Comparison of ENCODE assay signal across 30 mouse cellular contexts in genomic region chr17:70643211-70643610, GRCm38 (mm10).
DNase-seq lines count a peak whose midpoint lies in the region; ATAC-seq and TF ChIP-seq lines count a peak whose summit lies in the region.
"Had no signal": no experiment of that assay in that cellular context is flagged by ENCODE, and none has a peak within 500 bp of the region (broad histone marks: within the 10 kb centered on the region; RNA-seq: fewer than 3 reads in every experiment).

No protein-coding gene starts in this region.

- no peaks in the 10 kb centered on the region for H3K9me3 ChIP-seq in forebrain, postnatal 0 days (ENCODE audit: low read length)
- no peaks in the 10 kb centered on the region; the same call in 1 of the 2 replicates for H3K9me3 ChIP-seq in forebrain, embryonic 13.5 days (replicated peaks)
- no peaks in the 10 kb centered on the region for H3K9me3 ChIP-seq in lung, embryonic 14.5 days (ENCODE audit: low read depth, low read length)
- H3K9me3 ChIP-seq: embryonic facial prominence, embryonic 13.5 days; hindbrain, embryonic 13.5 days; kidney, embryonic 15.5 days; midbrain, embryonic 10.5 days; neural tube, embryonic 12.5 days had no signal

- peak; percentile 27; the same call in 1 of the 2 replicates for TF ChIP-seq CTCF in forebrain, postnatal 0 days (IDR thresholded peaks at IDR 0.05; ENCODE audit: low read depth)
- TF ChIP-seq CTCF in kidney, adult 2 months (conservative IDR thresholded peaks at IDR 0.05; ENCODE audit: insufficient read depth, insufficient read length, low read depth, low read length): 0 out of 2 replicates have a peak, but pooled peaks have one; percentile 10
- peak; percentile 30; the same call in 1 of the 2 replicates for TF ChIP-seq CTCF in lung, embryonic 14.5 days (IDR thresholded peaks at IDR 0.05; ENCODE audit: low read depth)
- no peak for TF ChIP-seq CTCF in lung, adult 2 months (IDR thresholded peaks at IDR 0.05; ENCODE audit: insufficient read depth, low read length)
- TF ChIP-seq CTCF in cortical plate, adult 2 months (IDR thresholded peaks at IDR 0.05; ENCODE audit: extremely low read depth, insufficient read depth, low read length): peak; percentile 6; the same call in 1 of the 2 replicates

- no peak overlapping the region for H3K4me2 ChIP-seq in forebrain, postnatal 0 days (ENCODE audit: low read depth)
- H3K4me2 ChIP-seq in forebrain, embryonic 13.5 days: no peak overlapping the region
- no peak overlapping the region for H3K4me2 ChIP-seq in lung, embryonic 14.5 days
- H3K4me2 ChIP-seq: embryonic facial prominence, embryonic 13.5 days; hindbrain, embryonic 13.5 days; kidney, embryonic 15.5 days; liver, embryonic 11.5 days; neural tube, embryonic 12.5 days had no signal

- no peak for DNase-seq in forebrain, postnatal 0 days
- no peak for DNase-seq in kidney, adult 2 months
- DNase-seq in kidney, adult 18-20 months: no peak
- no peak for DNase-seq in lung, embryonic 14.5 days
- DNase-seq in lung, adult 2 months: no peak
- DNase-seq in frontal cortex, postnatal 25 days (ENCODE audit: low spot score in 2 of 2): no peak
- DNase-seq: adrenal gland, adult 2 months; cerebellum, adult 8-10 months; gastrocnemius, postnatal 14 days; heart, postnatal 36 days; kidney, postnatal 36 days; layer of hippocampus, postnatal 36 days; lung, postnatal 10 days; right cerebral cortex, adult 18-20 months; spleen, adult 18-20 months; thymus, adult 18-20 months; thymus, postnatal 25 days had no signal

- ATAC-seq in forebrain, postnatal 0 days: no peak
- ATAC-seq in forebrain, embryonic 13.5 days: no peak
- no peak for ATAC-seq in lung, embryonic 14.5 days (ENCODE audit: insufficient read depth)
- ATAC-seq: forebrain, embryonic 16.5 days; midbrain, embryonic 16.5 days had no signal

- WGBS in forebrain, postnatal 0 days: 100% methylated on average over 1 of the region's 1 CpGs
- WGBS in forebrain, embryonic 13.5 days: 79% methylated on average over 1 of the region's 1 CpGs
- WGBS in kidney, adult 2 months: 83% methylated on average over 1 of the region's 1 CpGs
- WGBS in lung, embryonic 14.5 days: 76% methylated on average over 1 of the region's 1 CpGs
- 73% methylated on average over 1 of the region's 1 CpGs for WGBS in lung, adult 2 months

- no peak for TF ChIP-seq POLR2A in kidney, adult 2 months (IDR thresholded peaks at IDR 0.05; ENCODE audit: low read depth, low read length)
- TF ChIP-seq POLR2A in lung, adult 2 months (IDR thresholded peaks at IDR 0.05; ENCODE audit: borderline replicate concordance, extremely low read depth, low read depth, low read length): no peak
- TF ChIP-seq POLR2A in cortical plate, adult 2 months (IDR thresholded peaks at IDR 0.05; ENCODE audit: extremely low read depth, insufficient read depth, low read length): no peak

- H3K4me3 ChIP-seq in forebrain, postnatal 0 days (ENCODE audit: low read depth, low read length): no peak overlapping the region
- H3K4me3 ChIP-seq in forebrain, embryonic 13.5 days: no peak overlapping the region
- no peak overlapping the region for H3K4me3 ChIP-seq in kidney, adult 2 months (ENCODE audit: insufficient read depth, low read depth, low read length)
- H3K4me3 ChIP-seq in lung, embryonic 14.5 days (ENCODE audit: low read depth, low read length): no peak overlapping the region
- no peak overlapping the region for H3K4me3 ChIP-seq in lung, adult 2 months (replicated peaks; ENCODE audit: extremely low read depth, low read depth, low read length)
- H3K4me3 ChIP-seq in cortical plate, adult 2 months (ENCODE audit: insufficient read depth, low read length): no peak overlapping the region
- H3K4me3 ChIP-seq: embryonic facial prominence, embryonic 13.5 days; forebrain, embryonic 10.5 days; heart, embryonic 10.5 days; hindbrain, embryonic 13.5 days; kidney, embryonic 15.5 days; midbrain, embryonic 10.5 days; myocyte; neural tube, embryonic 12.5 days had no signal

- H3K36me3 ChIP-seq in forebrain, postnatal 0 days (ENCODE audit: insufficient read depth): no peaks in the 10 kb centered on the region
- no peaks in the 10 kb centered on the region for H3K36me3 ChIP-seq in forebrain, embryonic 13.5 days (ENCODE audit: poor library complexity, severe bottlenecking)
- no peaks in the 10 kb centered on the region for H3K36me3 ChIP-seq in kidney, adult 2 months (ENCODE audit: control insufficient read depth, insufficient read depth, low read length)
- H3K36me3 ChIP-seq in lung, embryonic 14.5 days (ENCODE audit: insufficient read depth): no peaks in the 10 kb centered on the region
- H3K36me3 ChIP-seq: embryonic facial prominence, embryonic 13.5 days; forebrain, embryonic 10.5 days; heart, embryonic 10.5 days; hindbrain, embryonic 13.5 days; kidney, embryonic 15.5 days; midbrain, embryonic 10.5 days; neural tube, embryonic 12.5 days had no signal

- H3K4me1 ChIP-seq in forebrain, postnatal 0 days (ENCODE audit: insufficient read depth): no peaks in the 10 kb centered on the region
- H3K4me1 ChIP-seq in forebrain, embryonic 13.5 days: no peaks in the 10 kb centered on the region
- no peaks in the 10 kb centered on the region for H3K4me1 ChIP-seq in kidney, adult 2 months (ENCODE audit: control insufficient read depth, insufficient read depth, low read length)
- no peaks in the 10 kb centered on the region for H3K4me1 ChIP-seq in lung, embryonic 14.5 days (ENCODE audit: insufficient read depth)
- H3K4me1 ChIP-seq in lung, adult 2 months (ENCODE audit: control insufficient read depth, insufficient read depth, low read length): no peaks in the 10 kb centered on the region
- 0 out of 2 replicates have a peak, but pooled peaks cover 2% of the 10 kb centered on the region for H3K4me1 ChIP-seq in cortical plate, adult 2 months (ENCODE audit: control insufficient read depth, insufficient read depth, low read length)
- H3K4me1 ChIP-seq: embryonic facial prominence, embryonic 13.5 days; heart, embryonic 10.5 days; hindbrain, embryonic 13.5 days; kidney, embryonic 15.5 days; neural tube, embryonic 12.5 days had no signal

- H3K9ac ChIP-seq in forebrain, postnatal 0 days: no peak overlapping the region
- H3K9ac ChIP-seq in forebrain, embryonic 13.5 days: no peak overlapping the region
- no peak overlapping the region for H3K9ac ChIP-seq in lung, embryonic 14.5 days
- H3K9ac ChIP-seq: embryonic facial prominence, embryonic 13.5 days; hindbrain, embryonic 13.5 days; kidney, embryonic 15.5 days; neural tube, embryonic 12.5 days had no signal

- no peaks in the 10 kb centered on the region for H3K27me3 ChIP-seq in forebrain, postnatal 0 days (ENCODE audit: insufficient read depth, low read length)
- H3K27me3 ChIP-seq in forebrain, embryonic 13.5 days: no peaks in the 10 kb centered on the region
- no peaks in the 10 kb centered on the region for H3K27me3 ChIP-seq in kidney, adult 2 months (replicated peaks; ENCODE audit: control insufficient read depth, insufficient read depth, low read length)
- H3K27me3 ChIP-seq in lung, embryonic 14.5 days (ENCODE audit: insufficient read depth, low read length): no peaks in the 10 kb centered on the region
- H3K27me3 ChIP-seq: embryonic facial prominence, embryonic 13.5 days; hindbrain, embryonic 13.5 days; kidney, embryonic 15.5 days; neural tube, embryonic 12.5 days had no signal

- no peak overlapping the region for H3K27ac ChIP-seq in forebrain, postnatal 0 days (ENCODE audit: low read depth, low read length)
- H3K27ac ChIP-seq in forebrain, embryonic 13.5 days: no peak overlapping the region
- no peak overlapping the region for H3K27ac ChIP-seq in kidney, adult 2 months (ENCODE audit: insufficient read depth, low read depth, low read length)
- no peak overlapping the region for H3K27ac ChIP-seq in lung, embryonic 14.5 days (ENCODE audit: low read depth)
- no peak overlapping the region for H3K27ac ChIP-seq in cortical plate, adult 2 months (ENCODE audit: insufficient read depth, low read length)
- H3K27ac ChIP-seq: embryonic facial prominence, embryonic 13.5 days; forebrain, embryonic 10.5 days; heart, embryonic 10.5 days; hindbrain, embryonic 13.5 days; kidney, embryonic 15.5 days; midbrain, embryonic 10.5 days; neural tube, embryonic 12.5 days had no signal
